Mouse (Mus musculus): Measurements from ENCODE around the gene 1810010H24Rik. TPM values are rescaled to one million over a fixed set of nuclear protein-coding genes. Genes with fewer than 3 reads are reported as not detected.
A peak's percentile ranks its signal among the peaks of the same experiment; 100 is the strongest.

Gene 1810010H24Rik
- total and polyA plus RNA-seq, 3 experiments = 0.42 to 2.5 TPM; not detected in 1

DNA sequence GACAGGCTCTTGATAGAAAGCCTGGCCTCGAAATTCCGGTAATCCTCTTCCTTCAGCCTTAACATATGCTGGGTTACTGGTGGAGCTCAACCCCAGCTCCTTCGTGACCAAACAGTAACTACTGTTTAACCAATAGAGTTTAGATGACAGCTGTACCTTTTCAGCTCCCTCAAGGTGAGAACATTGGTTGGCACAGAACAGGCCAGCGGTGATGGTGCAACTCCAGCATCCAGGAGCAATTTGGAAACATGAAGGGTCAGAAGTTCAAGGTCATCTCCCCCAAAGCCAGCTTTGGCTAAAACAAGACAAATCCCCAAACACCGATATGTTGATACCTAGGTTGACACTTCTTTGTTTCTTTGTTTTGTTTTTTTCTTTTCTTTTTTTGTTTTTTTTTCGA is 3.3 kb downstream of the 1810010H24Rik start:
- peaks cover 0 to 12% of the 10 kb centered on the region in 2 experiments; a peak in 2 of 4 replicates for H3K36me3 ChIP-seq (ENCODE audit: control insufficient read depth in 1 of 2, insufficient read depth in 2 of 2, low read length in 2 of 2)
- H3K27ac ChIP-seq (ENCODE audit: control insufficient read depth, low read depth, low read length) = no peak overlapping the region
- H3K27me3 ChIP-seq (ENCODE audit: control insufficient read depth in 1 of 2, insufficient read depth in 2 of 2, low read length in 2 of 2) = no peaks in the 10 kb centered on the region
- peak overlapping the region; percentile 92 for H3K9ac ChIP-seq (ENCODE audit: control insufficient read depth, low read depth, low read length, poor library complexity, severe bottlenecking)
- peak overlapping the region; percentile 69 to 84; a peak in 3 of 4 replicates for H3K4me3 ChIP-seq (ENCODE audit: control insufficient read depth in 1 of 2, insufficient read depth in 1 of 2, low read depth in 2 of 2, low read length in 2 of 2)
- TF ChIP-seq SIN3A (IDR thresholded peaks at IDR 0.05; ENCODE audit: low read length) (no peak), ZC3H11A (IDR thresholded peaks at IDR 0.05; ENCODE audit: low read depth, low read length) (no peak), CHD2 (IDR thresholded peaks at IDR 0.05; ENCODE audit: low read length) (no peak), ZNF384 (IDR thresholded peaks at IDR 0.05; ENCODE audit: low read depth, low read length) (no peak), RAD21 (IDR thresholded peaks at IDR 0.05; ENCODE audit: low read depth, low read length) (no peak), MAX (IDR thresholded peaks at IDR 0.05; ENCODE audit: low read length) (no peak), ETS1 (IDR thresholded peaks at IDR 0.05; ENCODE audit: low read depth, low read length) (no peak), MYB (IDR thresholded peaks at IDR 0.05; ENCODE audit: low read depth, low read length) (no peak), USF1 (IDR thresholded peaks at IDR 0.05; ENCODE audit: low read depth, low read length) (no peak), UBTF (IDR thresholded peaks at IDR 0.05; ENCODE audit: borderline replicate concordance, insufficient read depth, low read depth, low read length) (no peak), E2F4 (IDR thresholded peaks at IDR 0.05; ENCODE audit: borderline replicate concordance, low read depth, low read length) (no peak), USF2 (IDR thresholded peaks at IDR 0.05; ENCODE audit: borderline replicate concordance in 1 of 2, insufficient read depth in 1 of 2, low read depth in 1 of 2, low read length in 2 of 2) (no peak), KAT2A (conservative IDR thresholded peaks at IDR 0.05; ENCODE audit: low read depth, low read length) (no peak)
- peaks cover 2% of the 10 kb centered on the region; the same call in 1 of the 2 replicates for H3K79me2 ChIP-seq (ENCODE audit: control insufficient read depth, insufficient read depth, low read length, poor library complexity)
- H3K4me1 ChIP-seq (ENCODE audit: control insufficient read depth in 1 of 2, insufficient read depth in 2 of 2, low read length in 2 of 2) = peaks cover 7 to 14% of the 10 kb centered on the region in 2 experiments
- no peak for DNase-seq (ENCODE audit: low read depth, low spot score)
- no peaks in the 10 kb centered on the region for H3K9me3 ChIP-seq (replicated peaks; ENCODE audit: insufficient read depth, low read length)

DNA sequence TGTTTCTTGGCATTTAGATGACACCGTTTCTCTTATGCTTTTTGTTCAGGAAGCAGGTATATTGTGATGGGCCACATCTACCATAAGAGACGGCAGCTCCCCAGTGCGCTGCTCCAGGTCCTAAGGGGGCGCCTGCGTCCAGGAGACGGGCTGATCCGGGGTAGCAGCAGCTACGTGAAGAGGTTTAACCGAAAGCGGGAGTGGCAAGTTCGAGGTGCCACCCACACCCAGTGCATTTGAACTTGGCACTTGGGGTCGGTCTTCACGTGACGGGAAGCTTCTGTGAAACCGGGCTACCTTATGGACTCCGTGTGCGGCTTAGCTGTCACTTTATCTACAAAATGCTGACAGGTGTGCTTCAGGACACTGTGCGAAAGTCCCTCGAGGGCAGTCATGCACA is 4.1 kb downstream of the 1810010H24Rik start:
- Histone ChIP-seq H3K9me3 (replicated peaks; ENCODE audit: insufficient read depth, low read length) (no peaks in the 10 kb centered on the region), H3K9ac (ENCODE audit: control insufficient read depth, low read depth, low read length, poor library complexity, severe bottlenecking) (no peak overlapping the region), H3K27ac (ENCODE audit: control insufficient read depth, low read depth, low read length) (no peak overlapping the region), H3K27me3 (ENCODE audit: control insufficient read depth in 1 of 2, insufficient read depth in 2 of 2, low read length in 2 of 2) (no peaks in the 10 kb centered on the region), H3K36me3 (ENCODE audit: control insufficient read depth in 1 of 2, insufficient read depth in 2 of 2, low read length in 2 of 2) (peaks cover 0 to 12% of the 10 kb centered on the region in 2 experiments; a peak in 2 of 4 replicates), H3K4me1 (ENCODE audit: control insufficient read depth in 1 of 2, insufficient read depth in 2 of 2, low read length in 2 of 2) (peaks cover 7 to 14% of the 10 kb centered on the region in 2 experiments), H3K4me3 (ENCODE audit: control insufficient read depth in 1 of 2, insufficient read depth in 1 of 2, low read depth in 2 of 2, low read length in 2 of 2) (no peak overlapping the region), H3K79me2 (ENCODE audit: control insufficient read depth, insufficient read depth, low read length, poor library complexity) (peaks cover 2% of the 10 kb centered on the region; the same call in 1 of the 2 replicates)
- no peak for DNase-seq (ENCODE audit: low read depth, low spot score)
- no peak for TF ChIP-seq ZKSCAN1 (IDR thresholded peaks at IDR 0.05; ENCODE audit: low read depth, low read length)
- no peak for TF ChIP-seq ZNF384 (IDR thresholded peaks at IDR 0.05; ENCODE audit: low read depth, low read length)
- TF ChIP-seq MYB (IDR thresholded peaks at IDR 0.05; ENCODE audit: low read depth, low read length) = no peak
- no peak for TF ChIP-seq E2F4 (IDR thresholded peaks at IDR 0.05; ENCODE audit: borderline replicate concordance, low read depth, low read length)
- no peak for TF ChIP-seq HCFC1 (IDR thresholded peaks at IDR 0.05; ENCODE audit: low read depth, low read length)
- no peak for TF ChIP-seq MAFK (IDR thresholded peaks at IDR 0.05; ENCODE audit: borderline replicate concordance, low read depth, low read length)

Data from MEL (cell line).